Mouse (Mus musculus) CD4-positive, CD25-positive, alpha-beta regulatory T cell, adult 2 months (primary cell): ENCODE measurements around the gene Vezf1.
"Not testable (repeated sequence)": the region's sequence is repeated elsewhere in the genome, so short reads cannot be mapped to it uniquely, and the experiment has no call there.

Experiments
- DNase-seq: peaks from one replicate; pipeline ENCODE4 v3.0.0-alpha.2; 2012; ENCODE audit warnings: low read depth, low spot score

Gene Vezf1

GRCm38 (mm10) chr11:88067586-88068410 lies at the start of gene Vezf1:
Vezf1 (plus strand) TSS chr11:88068279.
- DNase-seq = peak; percentile 89

- no peak for DNase-seq
Observed at GRCm38 (mm10) chr11:88023933-88024332, 44.1 kb upstream of the Vezf1 start.

- DNase-seq = no peak
Observed at GRCm38 (mm10) chr11:88027391-88028035, 40.6 kb upstream of the Vezf1 start.

GRCm38 (mm10) chr11:88028193-88028684 lies 39.8 kb upstream of the Vezf1 start:
- DNase-seq = no peak

GRCm38 (mm10) chr11:88030219-88030618 lies 37.9 kb upstream of the Vezf1 start:
- no peak for DNase-seq

GRCm38 (mm10) chr11:88030836-88031235 lies 37.2 kb upstream of the Vezf1 start:
- no peak for DNase-seq

GRCm38 (mm10) chr11:88031753-88032152 lies 36.3 kb upstream of the Vezf1 start:
- DNase-seq = no peak

- no peak for DNase-seq
Observed at GRCm38 (mm10) chr11:88035970-88036369, 32.1 kb upstream of the Vezf1 start.

GRCm38 (mm10) chr11:88036761-88037251 lies 31.3 kb upstream of the Vezf1 start:
- DNase-seq = no peak

GRCm38 (mm10) chr11:88037386-88037785 lies 30.7 kb upstream of the Vezf1 start:
- no peak for DNase-seq

- no peak for DNase-seq
Observed at GRCm38 (mm10) chr11:88039066-88039465, 29.0 kb upstream of the Vezf1 start.

GRCm38 (mm10) chr11:88044314-88044713 lies 23.8 kb upstream of the Vezf1 start:
- DNase-seq = no peak

- not testable (repeated sequence) for DNase-seq
Observed at GRCm38 (mm10) chr11:88045159-88045558, 22.9 kb upstream of the Vezf1 start.

GRCm38 (mm10) chr11:88045878-88046277 lies 22.2 kb upstream of the Vezf1 start:
- no peak for DNase-seq

- DNase-seq = peak; percentile 33
Observed at GRCm38 (mm10) chr11:88046323-88046937, 21.6 kb upstream of the Vezf1 start.

GRCm38 (mm10) chr11:88046944-88047794 lies 20.9 kb upstream of the Vezf1 start, which contains the start of gene Srsf1:
Srsf1 (plus strand) TSS chr11:88047373.
- peak; percentile 100 for DNase-seq

- peak; percentile 75 for DNase-seq
Observed at GRCm38 (mm10) chr11:88047871-88048531, 20.1 kb upstream of the Vezf1 start.

GRCm38 (mm10) chr11:88048961-88049670 lies 19.0 kb upstream of the Vezf1 start:
- peak; percentile 73 for DNase-seq

GRCm38 (mm10) chr11:88049732-88050131 lies 18.3 kb upstream of the Vezf1 start:
- no peak for DNase-seq

GRCm38 (mm10) chr11:88052638-88053037 lies 15.4 kb upstream of the Vezf1 start:
- no peak for DNase-seq
